Mouse (Mus musculus) heart, postnatal 14 days (tissue): ENCODE results near the gene Fbxo24. TPM values are rescaled to one million over a fixed set of nuclear protein-coding genes. Genes with fewer than 3 reads are reported as not detected.
"Not testable (repeated sequence)": the region's sequence is repeated elsewhere in the genome, so short reads cannot be mapped to it uniquely, and the experiment has no call there.

ENCODE experiments used
- DNase-seq, 2 experiments: peaks; one replicate each; pipeline ENCODE4 v3.0.0; 2021 to 2022
- intact Hi-C: fragments of 180-260 bp; cut with DNase I; formaldehyde crosslinking; loops from one replicate; pipeline ENCODE4 v1.15.1; 2025
- total RNA-seq, 2 experiments: library from RNA; stranded (reverse); gene quantifications; 2 replicates each; pipeline ENCODE4 v1.2.3; 2021

Gene Fbxo24
- total RNA-seq, 2 experiments from 2014 or later, result 0.27 to 0.43 TPM

- intact Hi-C loops, result no loop called here
- DNase-seq, result no peak
These were observed 16.4 kb upstream of the Fbxo24 start for GRCm38 (mm10) chr5:137645091-137645651.

GRCm38 (mm10) chr5:137644484-137644883 lies 15.7 kb upstream of the Fbxo24 start:
- intact Hi-C loops, result no loop called here
- DNase-seq, result no peak

GRCm38 (mm10) chr5:137642886-137643285 lies 14.1 kb upstream of the Fbxo24 start:
- DNase-seq, result no peak
- intact Hi-C loops, result no loop called here

- DNase-seq, result peak in 1 of 2 experiments; percentile 51
These were observed 12.3 kb upstream of the Fbxo24 start, which contains the start of gene Sap25 for GRCm38 (mm10) chr5:137641054-137641453. Sap25 (plus strand) TSS chr5:137641334.

DNA sequence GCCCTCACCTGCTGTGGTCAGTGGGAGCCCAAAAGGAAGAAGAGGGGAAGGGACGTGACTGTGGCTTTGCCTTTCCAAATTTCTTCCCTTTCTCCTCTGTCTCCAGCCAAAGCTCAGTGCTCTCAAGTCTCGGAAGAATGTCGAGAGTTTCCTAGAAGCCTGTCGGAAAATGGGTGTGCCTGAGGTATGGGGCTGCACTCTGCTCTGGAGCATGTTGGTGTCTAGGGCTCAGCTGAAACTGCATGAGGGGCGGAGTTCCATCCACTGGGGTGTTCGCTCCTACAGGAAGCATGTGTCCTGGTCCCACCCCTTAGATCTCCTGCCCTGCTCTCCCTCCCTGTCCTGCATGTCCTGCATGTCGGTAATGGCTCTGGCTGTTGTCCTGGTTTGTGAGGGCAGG lies 10.7 kb upstream of the Fbxo24 start:
- intact Hi-C loops, result no loop called here
- DNase-seq, result no peak

More at GRCm38 (mm10) chr5:137641054-137641453, 12.3 kb upstream of the Fbxo24 start, which contains the start of gene Sap25:
- intact Hi-C loops, result no loop called here

- no peak for DNase-seq
- intact Hi-C loops, result loop anchor here (5.0 kb wide), 2 partner anchors 101 to 116 kb away; partner anchors contain the start of genes Epo, Gigyf1 and Gnb2
These were observed 4.7 kb upstream of the Fbxo24 start for GRCm38 (mm10) chr5:137633397-137634084.

DNA sequence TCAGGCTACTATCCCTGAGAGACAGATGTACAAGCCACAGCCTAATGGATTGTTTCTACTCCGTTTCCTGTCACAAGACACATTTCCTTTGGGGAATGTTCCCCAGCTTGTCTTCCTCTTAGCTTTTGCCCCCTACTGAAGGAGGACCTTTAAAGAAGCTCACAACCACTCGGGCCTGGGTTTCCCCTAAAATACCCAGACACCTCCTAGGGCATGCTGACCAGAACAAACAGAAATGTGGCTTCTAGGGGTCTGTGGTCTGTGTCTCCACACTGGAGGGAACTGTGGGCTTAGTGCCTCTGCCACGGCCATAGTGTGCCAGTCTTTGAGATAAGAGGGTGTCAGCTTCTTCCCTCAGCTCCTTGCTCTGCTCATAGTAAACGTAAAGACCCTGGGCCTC lies 2.8 kb upstream of the Fbxo24 start:
- intact Hi-C loops, result loop anchor here (5.0 kb wide), 2 partner anchors 99 to 114 kb away; partner anchors contain the start of genes Epo, Gigyf1 and Gnb2
- no peak for DNase-seq

DNA sequence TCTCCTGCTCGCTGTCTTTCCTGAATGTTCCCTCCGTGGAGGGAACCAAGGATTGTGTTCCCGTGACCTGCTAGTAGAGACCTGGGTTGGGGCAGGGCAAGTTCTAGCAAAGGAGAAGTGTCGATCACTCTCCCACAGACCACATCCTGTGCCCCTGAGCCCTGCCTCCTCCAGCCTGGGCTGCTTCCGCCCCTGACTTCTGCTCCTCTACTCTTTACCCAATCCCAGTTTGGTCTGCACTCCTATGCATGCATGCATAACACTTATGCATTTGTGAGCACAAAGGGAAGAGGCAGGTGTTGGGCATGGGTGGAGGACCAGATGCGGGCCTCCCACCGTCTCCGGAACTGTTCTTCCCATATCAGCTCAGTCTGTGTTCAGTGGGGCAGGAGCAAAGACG lies 2.4 kb upstream of the Fbxo24 start:
- intact Hi-C loops, result loop anchor here (5.0 kb wide), 2 partner anchors 99 to 114 kb away; partner anchors contain the start of genes Epo, Gigyf1 and Gnb2
- peak in 1 of 2 experiments; percentile 44 for DNase-seq

DNA sequence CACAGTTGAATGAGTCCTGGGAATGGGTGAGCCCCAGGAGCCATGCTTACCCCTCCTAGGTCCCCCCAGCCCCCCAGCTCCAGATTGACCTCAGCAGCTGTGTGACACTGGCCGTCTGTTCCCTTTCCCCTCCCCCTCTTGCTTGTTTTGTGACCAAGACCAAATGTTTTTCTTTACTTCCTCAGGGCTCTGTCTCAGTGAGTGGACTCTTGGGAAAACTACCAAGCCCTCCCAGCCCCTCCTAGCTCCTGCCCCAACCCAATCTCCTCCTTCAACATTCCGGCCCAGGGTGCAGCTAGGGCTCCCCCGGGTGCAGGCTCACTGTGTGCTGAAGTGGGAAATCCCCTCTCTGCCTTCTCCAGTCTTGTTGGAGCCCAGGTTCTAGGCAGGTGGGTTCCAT lies 1.8 kb upstream of the Fbxo24 start:
- intact Hi-C loops, result loop anchor here (5.0 kb wide), 2 partner anchors 98 to 113 kb away; partner anchors contain the start of genes Epo, Gigyf1 and Gnb2
- DNase-seq, result peak; percentile 44 to 48

GRCm38 (mm10) chr5:137629906-137630545 lies 1.2 kb upstream of the Fbxo24 start:
- DNase-seq, result no peak
- intact Hi-C loops, result loop anchor here (2.0 to 5.0 kb wide), 3 partner anchors 27 to 113 kb away; partner anchors contain the start of genes Epo, Gigyf1 and Gnb2

DNA sequence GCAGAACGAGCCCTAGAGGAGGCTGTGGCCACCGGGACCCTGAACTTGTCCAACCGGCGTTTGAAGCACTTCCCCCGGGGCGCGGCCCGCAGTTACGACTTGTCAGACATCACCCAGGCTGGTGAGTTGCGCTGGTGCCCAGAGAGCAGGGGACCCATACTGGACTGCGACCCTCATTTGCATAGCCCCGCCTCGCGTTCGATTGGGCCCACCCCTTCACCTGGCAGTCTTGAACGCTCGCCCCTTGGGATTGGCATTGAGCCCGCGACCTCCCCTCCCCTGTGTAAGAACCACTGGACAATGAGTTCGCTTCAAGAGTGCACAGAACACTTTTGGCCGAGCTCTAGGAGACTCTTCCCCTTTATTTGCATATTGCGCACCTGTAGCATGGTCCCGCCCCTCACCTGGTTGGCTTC lies 512 bp upstream of the Fbxo24 start:
- no peak for DNase-seq
- intact Hi-C loops, result loop anchor here (2.0 kb wide), 1 partner anchor 27 kb away; no protein-coding TSS in a partner anchor

DNA sequence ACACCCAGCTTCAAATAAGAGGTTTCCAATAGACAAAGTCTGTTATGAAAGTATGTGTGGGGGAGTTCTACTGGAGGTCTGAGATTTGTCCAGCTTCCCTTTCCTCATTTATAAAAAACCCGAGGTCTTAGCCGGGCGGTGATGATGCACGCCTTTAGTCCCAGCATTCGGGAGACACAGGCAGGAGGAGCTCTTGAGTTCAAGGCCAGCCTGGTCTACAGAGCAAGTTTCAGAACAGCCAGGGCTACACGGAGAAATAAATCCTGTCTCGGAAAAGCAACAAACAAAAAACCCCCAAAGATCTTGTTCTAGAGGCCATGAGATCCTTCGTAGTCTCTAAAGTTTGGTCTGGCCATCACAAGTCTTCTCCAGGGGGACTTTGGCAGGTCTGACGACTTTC lies 811 bp downstream of the Fbxo24 start:
- intact Hi-C loops, result loop anchor here (2.0 kb wide), 1 partner anchor 25 kb away; no protein-coding TSS in a partner anchor

DNA sequence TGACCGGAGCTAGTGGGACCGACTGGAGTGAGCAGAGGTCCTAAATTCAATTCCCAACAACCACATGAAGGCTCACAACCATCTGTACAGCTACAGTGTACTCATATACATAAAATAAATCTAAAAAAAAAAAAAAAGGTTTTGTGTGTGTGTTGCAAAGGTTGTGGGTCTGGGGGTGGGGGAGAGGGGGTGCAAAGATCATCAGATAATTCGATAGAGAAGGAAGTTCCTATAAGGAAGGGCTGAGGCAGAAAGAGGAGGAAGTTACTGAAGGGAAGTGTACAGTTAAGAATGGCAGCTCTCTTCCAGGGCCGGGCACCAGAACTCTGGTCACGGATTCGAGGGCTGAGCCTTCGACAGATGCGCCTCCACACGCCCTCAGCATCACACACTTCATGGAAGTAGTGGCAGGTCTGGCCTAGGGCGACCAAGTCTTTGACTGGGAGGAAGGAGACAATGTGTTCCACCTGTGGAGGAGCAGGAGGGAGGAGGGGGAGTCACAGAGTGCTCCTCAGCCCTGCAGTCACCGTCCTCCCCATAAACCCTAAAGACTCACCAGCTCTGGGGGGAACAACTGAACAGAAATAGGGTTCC lies 4.8 kb downstream of the Fbxo24 start:
- no peak for DNase-seq
- intact Hi-C loops, result no loop called here

More for the DNA sequence above, 811 bp downstream of the Fbxo24 start:
- DNase-seq, result peak in 1 of 2 experiments; percentile 45

GRCm38 (mm10) chr5:137615347-137615746 lies 13.5 kb downstream of the Fbxo24 start:
- intact Hi-C loops, result no loop called here
- DNase-seq, result no peak

GRCm38 (mm10) chr5:137614921-137615320 lies 13.9 kb downstream of the Fbxo24 start:
- intact Hi-C loops, DNase-seq: not testable (repeated sequence)

GRCm38 (mm10) chr5:137613550-137613949 lies 15.3 kb downstream of the Fbxo24 start, which contains the start of gene Pcolce:
Pcolce (minus strand) TSS chr5:137613784.
- DNase-seq, result no peak
- intact Hi-C loops, result no loop called here

DNA sequence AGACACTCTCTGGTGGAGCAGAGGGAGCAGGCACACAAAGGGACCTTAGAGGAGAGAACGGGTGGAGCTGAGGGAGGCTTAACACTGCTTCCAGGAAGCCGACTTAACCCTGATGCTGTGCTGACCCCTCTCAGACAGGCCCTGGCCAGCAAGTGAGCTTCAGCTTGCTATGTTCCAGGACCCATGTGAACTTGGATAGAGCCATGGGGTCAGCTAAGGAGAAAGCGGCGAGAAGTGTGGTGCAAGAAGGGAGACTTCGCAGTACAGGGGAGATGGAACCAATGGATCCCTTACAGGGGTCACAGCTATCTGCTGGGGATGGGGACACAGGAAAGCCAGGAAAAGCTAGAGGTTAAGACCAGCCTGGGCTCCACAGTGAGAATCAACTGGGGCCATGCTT lies 15.7 kb downstream of the Fbxo24 start:
- intact Hi-C loops, result no loop called here
- DNase-seq, result no peak

GRCm38 (mm10) chr5:137611245-137611602 lies 17.6 kb downstream of the Fbxo24 start:
- intact Hi-C loops, result no loop called here
- peak; percentile 77 to 81 for DNase-seq

- intact Hi-C loops, result no loop called here
- DNase-seq, result peak; percentile 80 to 85
These were observed 18.1 kb downstream of the Fbxo24 start for GRCm38 (mm10) chr5:137610548-137611244.

DNA sequence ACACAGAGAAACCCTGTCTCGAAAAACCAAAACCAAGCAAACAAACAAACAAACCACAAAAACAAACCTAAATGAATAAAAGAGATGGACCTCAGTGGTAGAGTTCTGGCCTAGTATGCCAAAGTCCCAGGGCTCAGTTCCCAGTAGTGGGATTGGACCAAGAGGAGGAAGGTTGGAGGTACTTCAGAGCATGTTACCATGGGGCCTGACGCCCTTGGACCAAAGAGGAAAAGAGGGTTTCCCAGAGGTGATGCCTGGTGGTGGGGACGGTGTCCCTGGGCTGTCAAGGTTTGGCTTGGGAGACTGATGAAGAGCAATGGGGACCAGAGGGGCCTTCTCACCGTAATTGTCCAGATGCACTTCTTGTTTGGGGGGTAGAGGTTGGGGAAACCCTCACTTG lies 18.7 kb downstream of the Fbxo24 start:
- peak in 1 of 2 experiments; percentile 13 for DNase-seq
- intact Hi-C loops, result no loop called here
